Mouse (Mus musculus) testis, adult 2 months (tissue): ENCODE measurements around the gene Adgrl2. TPM values are rescaled to one million over a fixed set of nuclear protein-coding genes. Genes with fewer than 3 reads are reported as not detected.

Experiments used
- H3K27ac ChIP-seq: fragments of 200-500 bp; 2 replicates; pipeline ENCODE4 v1.5.1; 2012; ENCODE audit warnings: low read depth, low read length; ENCODE audit not compliant: control insufficient read depth, insufficient read depth
- H3K27me3 ChIP-seq: fragments of 200-500 bp; 2 replicates; pipeline ENCODE4 v1.6.1; 2012; ENCODE audit warnings: mild to moderate bottlenecking, low read length, moderate library complexity; ENCODE audit not compliant: control insufficient read depth, insufficient read depth
- H3K36me3 ChIP-seq: fragments of 200-500 bp; 2 replicates; pipeline ENCODE4 v1.6.1; 2012; ENCODE audit warnings: mild to moderate bottlenecking, low read length; ENCODE audit not compliant: control insufficient read depth, insufficient read depth
- H3K4me1 ChIP-seq: fragments of 200-500 bp; 2 replicates; pipeline ENCODE4 v1.6.1; 2012; ENCODE audit warnings: low read length; ENCODE audit not compliant: control insufficient read depth, insufficient read depth
- H3K4me3 ChIP-seq: fragments of 200-500 bp; 2 replicates; pipeline ENCODE4 v1.5.1; 2012; ENCODE audit warnings: low read depth, mild to moderate bottlenecking, low read length, moderate library complexity, mixed read lengths; ENCODE audit not compliant: control insufficient read depth
- CTCF ChIP-seq: fragments of 200-500 bp; IDR thresholded peaks from 2 replicates; pipeline ENCODE4 v1.5.1; 2012; ENCODE audit warnings: low read depth, mild to moderate bottlenecking, inconsistent platforms, low read length, moderate library complexity; ENCODE audit not compliant: control insufficient read depth, insufficient read depth, insufficient replicate concordance
- POLR2A ChIP-seq: fragments of 200-500 bp; IDR thresholded peaks from 2 replicates; pipeline ENCODE4 v1.6.1; 2012; ENCODE audit warnings: low read depth, mild to moderate bottlenecking, inconsistent platforms, low read length, moderate library complexity; ENCODE audit not compliant: control insufficient read depth
- polyA plus RNA-seq: library from polyadenylated mRNA; depleted of rRNA; stranded (reverse); fragments of >200 nt; gene quantifications from 2 replicates; pipeline ENCODE4 v1.2.3, GENCODE M21; 2012

Gene Adgrl2
- polyA plus RNA-seq, 1 experiment, result 12.9 TPM

GRCm38 (mm10) chr3:148896281-148896680 is 94.1 kb downstream of the Adgrl2 start:
- no peak overlapping the region for H3K27ac ChIP-seq
- no peak for TF ChIP-seq POLR2A
- TF ChIP-seq CTCF, result no peak
- no peaks in the 10 kb centered on the region for H3K4me1 ChIP-seq
- H3K27me3 ChIP-seq, result no peaks in the 10 kb centered on the region
- H3K36me3 ChIP-seq, result no peaks in the 10 kb centered on the region
- H3K4me3 ChIP-seq, result no peak overlapping the region

GRCm38 (mm10) chr3:148895396-148896109 is 94.8 kb downstream of the Adgrl2 start:
- no peak overlapping the region for H3K4me3 ChIP-seq
- no peaks in the 10 kb centered on the region for H3K27me3 ChIP-seq
- TF ChIP-seq CTCF (no peak), POLR2A (no peak)
- H3K36me3 ChIP-seq, result no peaks in the 10 kb centered on the region
- no peaks in the 10 kb centered on the region for H3K4me1 ChIP-seq
- no peak overlapping the region for H3K27ac ChIP-seq

- H3K4me3 ChIP-seq, result no peak overlapping the region
- H3K4me1 ChIP-seq, result no peaks in the 10 kb centered on the region
- no peaks in the 10 kb centered on the region for H3K36me3 ChIP-seq
- no peaks in the 10 kb centered on the region for H3K27me3 ChIP-seq
- no peak overlapping the region for H3K27ac ChIP-seq
- TF ChIP-seq CTCF (no peak), POLR2A (no peak)
Observed at GRCm38 (mm10) chr3:148894867-148895266, 95.5 kb downstream of the Adgrl2 start.

- no peaks in the 10 kb centered on the region for H3K4me1 ChIP-seq
- H3K27ac ChIP-seq, result no peak overlapping the region
- TF ChIP-seq CTCF, result no peak
- TF ChIP-seq POLR2A, result no peak
- no peak overlapping the region for H3K4me3 ChIP-seq
- no peaks in the 10 kb centered on the region for H3K27me3 ChIP-seq
- no peaks in the 10 kb centered on the region for H3K36me3 ChIP-seq
Observed at GRCm38 (mm10) chr3:148887902-148888301, 102.5 kb downstream of the Adgrl2 start.

- TF ChIP-seq CTCF (no peak), POLR2A (no peak)
- H3K36me3 ChIP-seq, result no peaks in the 10 kb centered on the region
- H3K4me1 ChIP-seq, result no peaks in the 10 kb centered on the region
- H3K4me3 ChIP-seq, result no peak overlapping the region
- no peaks in the 10 kb centered on the region for H3K27me3 ChIP-seq
- H3K27ac ChIP-seq, result no peak overlapping the region
Observed at GRCm38 (mm10) chr3:148886956-148887355, 103.4 kb downstream of the Adgrl2 start.

- TF ChIP-seq POLR2A (no peak), CTCF (no peak)
- H3K4me3 ChIP-seq, result no peak overlapping the region
- no peaks in the 10 kb centered on the region for H3K27me3 ChIP-seq
- H3K4me1 ChIP-seq, result no peaks in the 10 kb centered on the region
- no peak overlapping the region for H3K27ac ChIP-seq
- H3K36me3 ChIP-seq, result no peaks in the 10 kb centered on the region
Observed at GRCm38 (mm10) chr3:148885980-148886668, 104.2 kb downstream of the Adgrl2 start.

- Histone ChIP-seq H3K4me1 (no peaks in the 10 kb centered on the region), H3K36me3 (no peaks in the 10 kb centered on the region), H3K27ac (no peak overlapping the region), H3K4me3 (no peak overlapping the region), H3K27me3 (no peaks in the 10 kb centered on the region)
- no peak for TF ChIP-seq POLR2A
- no peak for TF ChIP-seq CTCF
Observed at GRCm38 (mm10) chr3:148885184-148885583, 105.2 kb downstream of the Adgrl2 start.
